Mouse (Mus musculus) brain, embryonic 14.5 days (tissue): ENCODE measurements around the gene Pcbp2.

Experiments
- CTCF ChIP-seq: fragments of 200-500 bp; IDR thresholded peaks from 2 replicates; pipeline ENCODE4 v1.5.1; 2012; ENCODE audit warnings: inconsistent platforms, mild to moderate bottlenecking, moderate library complexity, borderline replicate concordance; ENCODE audit not compliant: insufficient read depth, insufficient read length; ENCODE audit errors: extremely low read depth
- POLR2A ChIP-seq: fragments of 200-500 bp; IDR thresholded peaks from 2 replicates; pipeline ENCODE4 v1.6.1; 2012; ENCODE audit warnings: mild to moderate bottlenecking, inconsistent platforms, borderline replicate concordance; ENCODE audit not compliant: poor library complexity, insufficient read depth, insufficient read length, severe bottlenecking; ENCODE audit errors: extremely low read depth

DNA sequence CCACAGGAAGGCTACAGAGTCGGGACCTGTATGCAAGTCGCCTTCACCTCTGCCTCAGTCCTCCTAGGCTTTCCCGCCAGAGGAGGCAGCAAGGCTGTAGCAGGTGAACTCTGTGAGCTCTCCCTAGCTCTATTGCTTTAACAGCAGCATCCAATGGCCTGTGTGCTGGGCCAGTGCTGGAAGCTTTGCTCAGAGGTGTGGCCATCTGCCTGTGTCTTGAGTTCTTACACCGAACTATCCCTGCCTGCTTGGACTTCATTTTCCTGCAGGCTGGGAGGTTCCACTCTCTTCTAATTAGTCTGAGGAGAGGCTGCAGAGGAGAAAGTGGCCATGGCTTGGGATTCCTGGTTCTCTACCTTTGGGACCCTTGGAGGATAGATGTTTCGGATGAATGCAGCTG is 41.7 kb downstream of the Pcbp2 start:
- no peak for TF ChIP-seq POLR2A
- no peak for TF ChIP-seq CTCF
